Mouse (Mus musculus): ENCODE measurements around the gene Vwc2l. TPM values are rescaled to one million over a fixed set of nuclear protein-coding genes. Genes with fewer than 3 reads are reported as not detected.

The Vwc2l gene
- 10 to 100 TPM in 1 of 2 experiments, 1 to 10 TPM in 1; 10.0 to 14.1 TPM for total RNA-seq (2021)
- long read RNA-seq, full-length matches to known transcripts, result 3 of 5 reads
- long read RNA-seq, partial matches to known transcripts, result 0 of 5 reads
- long read RNA-seq, other reads (novel, unspliced or antisense), result 2 of 5 reads

DNA sequence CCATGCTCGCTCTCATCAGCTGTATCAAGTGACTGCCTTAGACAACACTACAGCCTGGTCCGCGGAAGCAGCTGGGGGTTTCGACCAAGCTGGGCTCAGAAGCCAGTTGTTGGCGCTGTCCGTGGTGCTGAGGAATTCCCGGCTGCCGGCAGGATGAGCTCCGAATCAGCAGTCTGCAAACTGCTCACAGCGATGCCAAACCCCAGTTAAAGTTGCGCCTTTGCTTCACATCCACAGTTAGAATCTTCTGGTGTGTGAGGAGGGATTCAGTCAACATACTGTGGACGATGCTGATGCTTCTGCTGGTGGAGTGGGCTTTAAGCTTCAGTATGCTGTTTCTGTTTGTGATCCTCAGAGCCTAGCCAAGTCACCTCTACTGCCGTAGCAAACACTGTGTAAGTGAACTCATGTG, at the start of gene Vwc2l:
Vwc2l (plus strand) TSS at position 61 of the 412 bp plus-strand sequence.
- peak; percentile 66 to 77 for DNase-seq (ENCODE audit: low spot score in 2 of 2)

- no peak for DNase-seq (ENCODE audit: low spot score in 2 of 2)
Measured at GRCm38 (mm10) chr1:70692529-70692928, 33.0 kb upstream of the Vwc2l start.

- DNase-seq (ENCODE audit: low spot score in 2 of 2), result no peak
Measured at GRCm38 (mm10) chr1:70700270-70700669, 25.2 kb upstream of the Vwc2l start.

- no peak for DNase-seq (ENCODE audit: low spot score in 2 of 2)
Measured at GRCm38 (mm10) chr1:70703934-70704333, 21.6 kb upstream of the Vwc2l start.

DNA sequence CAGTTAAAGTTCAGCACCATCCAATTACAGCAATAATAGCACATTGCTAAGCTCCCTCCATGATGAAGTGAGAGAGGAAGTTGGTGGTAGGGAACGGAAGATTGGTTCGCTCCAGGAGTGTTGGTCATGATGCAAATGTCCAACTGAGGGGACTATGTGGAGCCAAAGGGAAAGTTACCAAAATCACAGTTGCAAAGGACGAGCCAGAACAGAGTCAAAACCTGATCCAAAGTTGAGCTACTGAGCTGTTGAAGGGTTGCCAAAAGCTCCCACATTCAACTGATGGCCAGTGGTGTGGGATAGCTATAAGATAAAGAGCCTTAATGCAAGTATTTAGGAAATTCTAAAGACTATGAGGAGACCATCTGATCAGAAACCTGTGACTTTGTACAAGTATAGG, 19.7 kb upstream of the Vwc2l start:
- no peak for DNase-seq (ENCODE audit: low spot score in 2 of 2)

DNA sequence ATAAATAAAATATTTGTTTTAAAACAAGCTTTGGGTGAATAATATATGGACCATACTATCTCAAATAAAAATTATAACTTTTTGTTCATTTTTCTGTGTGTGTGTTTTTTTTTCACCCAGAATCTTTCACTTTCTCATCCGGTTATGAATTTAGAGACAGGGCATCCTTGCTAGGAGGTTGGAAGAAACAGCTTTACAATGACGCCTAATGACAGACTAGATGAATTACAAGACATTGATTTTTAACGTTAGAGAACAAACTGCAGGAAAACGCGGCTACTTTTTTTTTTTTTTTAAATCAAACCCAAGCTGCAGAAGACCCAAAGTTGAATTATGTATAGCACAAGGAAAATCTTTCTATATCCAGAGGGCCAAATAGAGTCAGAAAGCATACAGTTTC, 470 bp upstream of the Vwc2l start:
- DNase-seq (ENCODE audit: low spot score in 2 of 2), result no peak

GRCm38 (mm10) chr1:70787146-70787545, 61.6 kb downstream of the Vwc2l start:
- DNase-seq (ENCODE audit: low spot score in 2 of 2), result no peak

DNA sequence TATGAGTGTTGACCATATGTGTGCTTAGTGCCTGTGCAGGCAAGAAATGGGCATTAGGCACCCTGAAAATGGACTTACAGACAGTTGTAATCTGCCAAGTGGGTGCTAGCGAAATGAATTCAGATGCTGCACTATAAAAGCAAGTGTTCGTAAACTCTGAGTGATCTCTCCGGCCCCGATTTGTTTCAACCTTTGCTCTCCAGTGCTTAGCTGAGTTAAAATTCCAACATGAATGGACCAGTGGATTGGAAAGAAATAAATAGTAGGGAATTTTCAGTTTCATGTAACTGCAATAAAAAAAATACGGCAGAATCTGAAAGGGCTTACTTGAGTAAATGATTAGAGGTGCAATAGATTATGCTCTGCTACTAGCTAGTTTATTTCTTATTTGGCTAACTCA, 66.1 kb downstream of the Vwc2l start:
- DNase-seq (ENCODE audit: low spot score in 2 of 2), result no peak

DNA sequence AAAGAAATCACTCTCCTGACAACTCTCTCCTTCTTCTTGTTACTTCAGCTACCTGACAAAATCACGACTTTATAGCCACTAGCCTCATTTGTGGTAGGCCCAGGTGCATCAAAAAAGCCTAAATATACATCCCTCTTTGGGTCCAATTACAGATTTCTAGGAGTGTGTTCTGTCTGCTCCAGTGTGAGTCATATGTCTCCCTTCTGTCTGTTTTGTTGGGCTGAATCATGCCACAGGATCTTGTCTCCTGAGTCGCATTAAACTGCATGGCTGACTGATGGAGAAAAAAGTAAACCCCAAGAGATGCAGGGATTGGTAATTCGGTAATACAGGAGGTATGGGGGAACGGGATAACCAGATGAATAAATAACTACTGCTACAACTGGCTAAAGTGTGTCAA, 69.6 kb downstream of the Vwc2l start:
- no peak for DNase-seq (ENCODE audit: low spot score in 2 of 2)

- DNase-seq (ENCODE audit: low spot score in 2 of 2), result no peak
Measured at GRCm38 (mm10) chr1:70803401-70803800, 77.9 kb downstream of the Vwc2l start.

DNA sequence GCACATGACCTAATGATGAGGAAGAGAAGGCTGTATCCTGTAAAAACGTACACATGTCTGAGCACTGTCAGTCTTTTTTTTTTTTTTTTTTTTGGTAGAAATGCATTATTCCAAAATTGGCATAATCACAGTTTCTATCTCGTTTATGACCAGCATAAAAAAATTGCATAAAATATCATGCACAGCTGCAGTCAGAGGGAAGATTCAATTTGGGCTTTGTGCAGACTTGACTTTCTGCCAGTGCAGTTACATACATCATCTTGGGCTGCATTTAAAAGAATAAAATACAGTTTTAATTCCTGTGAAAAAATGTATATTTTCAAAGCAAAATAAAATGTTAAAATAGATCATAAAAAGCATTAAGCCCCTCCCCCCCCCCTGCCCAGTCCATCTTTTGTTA, 97.6 kb downstream of the Vwc2l start:
- DNase-seq (ENCODE audit: low spot score in 2 of 2), result no peak

DNA sequence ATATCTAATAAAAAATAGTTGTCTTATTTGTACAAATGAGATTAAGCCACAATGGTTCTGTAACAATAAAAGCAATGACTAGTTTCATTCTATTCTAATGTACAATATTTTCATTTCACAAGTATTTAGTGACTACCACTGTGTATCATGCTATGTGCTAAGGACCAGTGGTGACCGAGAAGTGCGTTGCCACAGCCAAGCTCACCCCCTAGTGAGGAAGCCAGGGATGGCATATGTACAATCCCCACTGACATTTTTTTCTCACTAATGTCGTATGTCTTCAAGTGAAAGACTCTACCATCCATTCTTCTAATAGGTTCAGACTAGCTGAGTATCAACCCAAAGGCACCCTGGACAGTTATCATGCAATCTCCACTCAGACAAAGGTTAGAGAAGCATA, 107.7 kb downstream of the Vwc2l start:
- no peak for DNase-seq (ENCODE audit: low spot score in 2 of 2)

GRCm38 (mm10) chr1:70842222-70842621, 116.7 kb downstream of the Vwc2l start:
- DNase-seq (ENCODE audit: low spot score in 2 of 2), result no peak

DNA sequence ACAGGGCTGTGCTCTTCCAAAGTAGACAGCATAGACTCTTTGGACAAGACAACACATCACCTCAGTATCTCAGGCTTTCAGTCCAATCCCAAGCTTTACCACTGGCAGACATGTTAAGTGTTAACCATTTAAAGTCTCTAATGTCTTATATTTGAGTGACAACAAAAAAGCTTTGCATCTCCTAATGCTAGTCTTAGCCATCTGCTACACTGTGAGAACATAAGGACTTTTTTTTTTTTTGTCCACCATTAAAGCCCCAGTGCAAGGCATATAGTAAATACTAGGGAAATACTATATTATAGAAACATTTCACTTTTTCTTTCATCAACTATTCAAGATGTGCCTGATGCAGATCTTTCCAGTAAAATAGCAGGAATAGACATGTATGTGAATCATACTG, 119.8 kb downstream of the Vwc2l start:
- DNase-seq (ENCODE audit: low spot score in 2 of 2), result no peak

DNA sequence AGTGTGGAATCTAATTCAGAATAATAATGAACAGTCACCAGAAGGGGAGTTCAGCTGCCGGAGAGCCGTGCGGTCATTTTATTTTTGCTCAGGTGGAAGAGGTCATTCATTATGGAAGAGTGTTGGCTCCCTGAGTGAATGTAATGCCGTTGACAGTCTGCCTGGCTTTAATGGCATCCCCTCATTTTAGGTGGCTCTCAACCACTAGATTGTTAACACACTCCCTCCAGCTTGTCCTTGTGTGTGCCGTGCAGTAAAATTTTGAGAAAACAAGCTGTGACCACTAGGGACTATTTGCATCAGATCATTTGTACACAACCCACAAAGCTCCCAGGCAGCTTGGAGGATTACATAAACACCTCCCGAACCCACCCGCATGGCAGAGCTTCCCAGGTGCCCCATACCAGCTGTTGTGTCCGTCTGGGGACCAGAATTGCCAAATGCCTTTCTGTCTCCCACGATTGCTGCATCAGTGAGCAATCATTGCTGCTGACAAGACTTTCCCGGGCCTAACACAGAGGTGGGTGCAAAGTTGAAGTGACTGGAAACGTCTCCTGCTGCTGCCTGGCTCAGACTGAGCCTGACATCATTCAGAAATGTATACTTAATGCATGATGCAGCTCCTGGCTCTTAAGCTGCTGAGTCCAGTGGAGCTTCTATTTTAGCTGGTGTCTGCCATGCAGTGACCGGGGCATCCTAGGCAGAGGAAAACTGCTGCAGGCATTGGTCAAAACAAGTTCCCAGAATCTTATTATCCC, 126.3 kb downstream of the Vwc2l start:
- peak; percentile 28 to 40 for DNase-seq (ENCODE audit: low spot score in 2 of 2)

GRCm38 (mm10) chr1:70853446-70853845, 127.9 kb downstream of the Vwc2l start:
- DNase-seq (ENCODE audit: low spot score in 2 of 2), result no peak

GRCm38 (mm10) chr1:70855912-70856311, 130.4 kb downstream of the Vwc2l start:
- DNase-seq (ENCODE audit: low spot score in 2 of 2), result no peak

DNA sequence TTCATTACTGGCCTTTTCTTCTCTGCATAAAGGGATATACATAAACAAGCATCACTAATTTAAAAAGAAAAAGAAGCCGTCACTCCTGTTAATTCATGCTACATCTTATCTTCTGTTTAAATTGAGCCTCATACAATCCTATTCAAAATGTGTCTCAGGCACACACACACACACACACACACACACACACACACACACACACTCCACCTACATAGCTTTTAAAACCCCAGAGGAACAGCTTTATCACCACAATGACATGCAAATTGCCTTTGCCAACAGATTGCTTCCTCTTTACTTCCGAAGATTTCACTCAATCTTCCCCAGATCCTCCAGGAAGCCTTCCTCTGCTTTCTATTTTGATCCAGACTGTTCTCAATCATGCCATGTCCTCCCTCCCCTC, 136.2 kb downstream of the Vwc2l start:
- no peak for DNase-seq (ENCODE audit: low spot score in 2 of 2)

DNA sequence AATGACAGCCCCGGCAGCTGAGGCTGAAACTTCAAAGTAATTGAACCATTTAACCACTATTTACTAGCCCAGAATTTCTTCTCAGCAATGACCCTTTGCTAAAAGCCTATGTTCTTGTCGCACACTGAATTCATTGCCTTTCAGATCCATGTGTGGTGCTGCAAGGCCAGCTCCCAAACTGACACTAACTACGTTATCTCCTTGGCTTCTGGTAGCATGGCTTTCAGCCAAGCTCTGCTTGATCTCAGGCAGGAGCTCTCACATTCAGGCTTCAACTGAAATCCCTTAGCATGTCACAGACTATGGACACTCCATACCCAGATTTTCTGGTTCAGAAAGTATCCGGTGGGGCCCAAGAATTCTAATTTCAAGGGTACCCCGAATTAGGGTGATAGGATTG, 140.6 kb downstream of the Vwc2l start:
- no peak for DNase-seq (ENCODE audit: low spot score in 2 of 2)

- no peak for DNase-seq (ENCODE audit: low spot score in 2 of 2)
Measured at GRCm38 (mm10) chr1:70880496-70880895, 155.0 kb downstream of the Vwc2l start.

GRCm38 (mm10) chr1:70881269-70881668, 155.8 kb downstream of the Vwc2l start:
- no peak for DNase-seq (ENCODE audit: low spot score in 2 of 2)

- DNase-seq (ENCODE audit: low spot score in 2 of 2), result no peak
Measured at GRCm38 (mm10) chr1:70884156-70884555, 158.6 kb downstream of the Vwc2l start.

DNA sequence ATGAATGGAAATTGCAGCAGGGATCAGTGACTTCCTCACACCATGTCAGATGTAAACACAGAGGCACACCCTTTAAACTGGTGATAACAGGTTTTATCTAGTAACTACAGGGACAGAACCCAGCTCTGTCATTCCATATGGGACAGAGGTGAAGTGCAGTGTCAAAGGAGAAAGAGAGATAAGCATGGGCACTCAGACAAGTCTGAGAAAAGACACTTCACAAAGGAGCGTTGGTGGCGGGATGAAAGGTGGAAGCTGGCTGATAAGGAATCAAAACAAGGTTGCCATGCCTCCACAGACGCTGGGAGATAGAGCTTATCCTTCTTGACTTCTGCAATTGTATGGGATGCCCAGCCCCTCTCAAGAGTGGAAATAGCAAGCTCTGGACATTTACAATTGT, 176.8 kb downstream of the Vwc2l start:
- no peak for DNase-seq (ENCODE audit: low spot score in 2 of 2)
